Mouse (Mus musculus) brain, adult 10 weeks (tissue): ENCODE results near the gene 4930555G01Rik. TPM values are rescaled to one million over a fixed set of nuclear protein-coding genes. Genes with fewer than 3 reads are reported as not detected.

Experiments
- polyA plus RNA-seq: library from polyadenylated mRNA; stranded (reverse); fragments of 350-450 nt; fragmentation: Illumina TruSeq; extraction: RNeasy Lipid Tissue Mini Kit (QIAGEN cat#74804); gene quantifications from one replicate; pipeline ENCODE4 v1.2.3, GENCODE M21; 2015; ENCODE audit warnings: low read depth, low replicate concordance

4930555G01Rik gene
- polyA plus RNA-seq, result not detected

DNA sequence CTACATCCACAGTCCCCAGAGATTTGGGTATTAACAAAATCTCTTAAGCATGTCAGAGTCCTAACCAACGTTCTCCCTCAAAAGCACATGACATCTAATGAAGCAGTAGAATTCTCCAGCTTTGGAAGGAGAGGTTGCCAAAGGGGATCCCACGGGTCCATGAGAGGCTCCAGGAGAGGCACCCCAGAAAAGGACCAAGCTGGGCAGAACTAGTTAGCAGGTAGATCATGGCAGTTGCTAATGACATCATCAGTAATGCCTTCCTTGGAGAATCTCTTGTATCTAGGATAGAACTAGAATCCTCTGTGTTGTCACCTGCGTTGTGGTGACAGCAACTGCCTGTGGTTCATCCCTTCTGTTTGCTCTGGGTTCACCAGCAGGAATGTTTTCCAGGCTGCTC lies at the start of gene 4930555G01Rik:
TSS of gene 4930555G01Rik (plus strand) at position 301 of the 400 bp plus-strand sequence.

DNA sequence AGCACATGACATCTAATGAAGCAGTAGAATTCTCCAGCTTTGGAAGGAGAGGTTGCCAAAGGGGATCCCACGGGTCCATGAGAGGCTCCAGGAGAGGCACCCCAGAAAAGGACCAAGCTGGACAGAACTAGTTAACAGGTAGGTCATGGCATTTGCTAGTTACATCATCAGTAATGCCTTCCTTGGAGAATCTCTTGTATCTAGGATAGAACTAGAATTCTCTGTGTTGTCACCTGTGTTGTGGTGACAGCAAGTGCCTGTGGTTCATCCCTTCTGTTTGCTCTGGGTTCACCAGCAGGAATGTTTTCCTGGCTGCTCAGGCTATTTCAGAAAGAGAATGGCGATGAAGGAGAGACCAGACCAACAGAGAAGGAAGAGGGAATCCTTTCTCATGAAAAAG lies 34.8 kb upstream of the 4930555G01Rik start, which contains the start of gene Gm3298:
TSS of gene Gm3298 (plus strand) at position 301 of the 400 bp plus-strand sequence.

DNA sequence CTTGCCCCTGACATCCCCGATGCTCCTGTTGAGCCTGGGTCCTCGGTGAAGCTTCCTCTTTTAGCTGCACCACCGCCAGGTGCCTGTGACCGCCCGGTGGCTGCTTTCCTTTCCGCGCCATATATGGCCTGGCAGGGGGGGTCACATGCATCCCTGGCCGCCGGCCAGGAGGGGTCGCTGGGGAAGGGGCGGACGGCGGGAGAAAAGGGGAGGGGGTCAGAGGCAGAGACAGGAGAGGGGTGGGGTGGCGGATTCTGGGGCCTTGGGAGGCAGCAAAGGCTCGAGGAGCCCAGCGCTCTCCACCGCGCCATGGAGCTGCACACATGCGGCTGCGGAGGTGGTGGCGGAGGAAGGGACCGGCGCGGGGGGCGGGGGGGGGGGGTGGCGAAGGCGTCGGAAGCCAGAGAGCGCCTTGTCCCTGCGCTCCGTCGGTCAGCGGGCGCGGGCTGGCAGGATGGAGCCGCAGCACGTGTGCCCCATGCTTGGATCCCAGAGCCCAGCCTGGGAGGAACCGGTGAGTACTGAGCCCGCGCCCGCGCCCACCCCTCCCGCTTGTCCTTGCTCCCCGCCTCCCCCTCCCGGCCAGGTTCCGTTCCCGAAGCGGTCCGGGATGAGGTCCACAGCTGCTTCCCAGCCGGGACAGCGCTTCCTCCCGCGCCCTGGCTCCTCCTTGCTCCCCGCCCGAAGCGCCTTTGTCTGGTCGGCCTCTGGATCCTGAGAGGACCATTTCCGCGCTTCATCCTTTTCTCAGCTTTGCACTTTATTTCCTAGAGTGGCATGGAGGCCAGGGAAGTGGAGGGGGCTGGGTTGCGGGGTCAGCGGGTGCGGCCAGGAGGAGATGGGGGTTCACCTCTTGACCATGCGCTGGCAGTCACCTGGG lies 20.4 kb downstream of the 4930555G01Rik start, which contains the start of gene Gm8281:
TSS of gene Gm8281 (plus strand) at position 430 of the 880 bp plus-strand sequence.

Other genes with a start within 250 kb of the 4930555G01Rik start
- not detected for gene Gm3269, start 212.5 kb upstream of the 4930555G01Rik start, polyA plus RNA-seq
- gene Gm3264, start 195.1 kb upstream of the 4930555G01Rik start, polyA plus RNA-seq, result not detected
- 0.31 TPM for gene Gm3278, start 158.2 kb upstream of the 4930555G01Rik start, polyA plus RNA-seq
- not detected for gene Gm8297, start 66.7 kb upstream of the 4930555G01Rik start, polyA plus RNA-seq
- gene Gm3298, start 34.7 kb upstream of the 4930555G01Rik start, polyA plus RNA-seq, result not detected
- 2.6 TPM for gene Gm8281, start 20.4 kb downstream of the 4930555G01Rik start, polyA plus RNA-seq
- gene Gm8279, start 80.9 kb downstream of the 4930555G01Rik start, polyA plus RNA-seq, result not detected
- gene Gm3317, start 113.9 kb downstream of the 4930555G01Rik start, polyA plus RNA-seq, result not detected
- gene Gm8271, start 135.2 kb downstream of the 4930555G01Rik start, polyA plus RNA-seq, result not detected
- gene Gm3526, start 210.0 kb downstream of the 4930555G01Rik start, polyA plus RNA-seq, result not detected